Mouse (Mus musculus) gastrocnemius, adult 2 months (tissue): Measurements from ENCODE around the gene Ppp6r3. TPM values are rescaled to one million over a fixed set of nuclear protein-coding genes. Genes with fewer than 3 reads are reported as not detected.
A peak's percentile ranks its signal among the peaks of the same experiment; 100 is the strongest.

Source experiments
- DNase-seq: peaks from one replicate; pipeline ENCODE4 v3.0.0; 2022
- H3K27ac ChIP-seq: fragments of 200-600 bp; 2 replicates; pipeline ENCODE4 v1.8.1; 2022; ENCODE audit warnings: mild to moderate bottlenecking
- H3K4me3 ChIP-seq: fragments of 200-600 bp; 2 replicates; pipeline ENCODE4 v1.8.1; 2022; ENCODE audit warnings: mild to moderate bottlenecking, moderate library complexity
- CTCF ChIP-seq: fragments of 200-600 bp; IDR thresholded peaks from 2 replicates; pipeline ENCODE4 v1.8.1; 2022; ENCODE audit warnings: antibody characterized with exemption, mild to moderate bottlenecking, moderate library complexity
- intact Hi-C: fragments of 180-260 bp; cut with DNase I; formaldehyde crosslinking; loops from one replicate; pipeline ENCODE4 v1.15.1; 2025
- long read RNA-seq, 2 experiments: library from polyadenylated mRNA; stranded (forward); transcript quantifications; one replicate each; pipeline ENCODE4 v2.0.0; 2021
- total RNA-seq, 2 experiments: library from RNA; stranded (reverse); gene quantifications; 2 replicates each; pipeline ENCODE4 v1.2.3; 2021

Ppp6r3 gene
- total RNA-seq = 10 to 100 TPM; 66.1 to 70.5 TPM
- long read RNA-seq, experiment 1, full-length matches to known transcripts = 22 of 46 reads
- long read RNA-seq, experiment 1, partial matches to known transcripts = 10 of 46 reads
- long read RNA-seq, experiment 1, other reads (novel, unspliced or antisense) = 14 of 46 reads
- long read RNA-seq, experiment 2, full-length matches to known transcripts = 22 of 60 reads
- long read RNA-seq, experiment 2, partial matches to known transcripts = 8 of 60 reads
- long read RNA-seq, experiment 2, other reads (novel, unspliced or antisense) = 30 of 60 reads

GRCm38 (mm10) chr19:3575632-3576384 is at the start of gene Ppp6r3:
Gene Ppp6r3 (minus strand): TSS chr19:3575749.
- H3K4me3 ChIP-seq = peak within 1 kb of the TSS; percentile 90
- peak; percentile 99 for DNase-seq
- TF ChIP-seq CTCF = no peak
- peak within 1 kb of the TSS; percentile 100 for H3K27ac ChIP-seq
- intact Hi-C loops = no loop called here

- DNase-seq = no peak
- H3K27ac ChIP-seq = no peak overlapping the region
- H3K4me3 ChIP-seq = no peak overlapping the region
- no peak for TF ChIP-seq CTCF
- intact Hi-C loops = no loop called here
Measured at GRCm38 (mm10) chr19:3625111-3625510, 49.6 kb upstream of the Ppp6r3 start.

- peak; percentile 65 for DNase-seq
- TF ChIP-seq CTCF = peak; percentile 64
- intact Hi-C loops = loop anchor here (1.0 to 5.0 kb wide), 2 partner anchors 78 to 95 kb away; no protein-coding TSS in a partner anchor
- Histone ChIP-seq H3K4me3 (no peak overlapping the region), H3K27ac (peak overlapping the region; percentile 29)
Measured at GRCm38 (mm10) chr19:3623824-3624223, 48.3 kb upstream of the Ppp6r3 start.

GRCm38 (mm10) chr19:3623294-3623693 is 47.7 kb upstream of the Ppp6r3 start:
- no peak overlapping the region for H3K4me3 ChIP-seq
- no peak for DNase-seq
- TF ChIP-seq CTCF = no peak
- intact Hi-C loops = loop anchor here (1.0 to 5.0 kb wide), 2 partner anchors 79 to 96 kb away; no protein-coding TSS in a partner anchor
- H3K27ac ChIP-seq = no peak overlapping the region

- intact Hi-C loops = loop anchor here (5.0 kb wide), 1 partner anchor 81 kb away; no protein-coding TSS in a partner anchor
Measured at GRCm38 (mm10) chr19:3620871-3621270, 45.3 kb upstream of the Ppp6r3 start.

GRCm38 (mm10) chr19:3619359-3619758 is 43.8 kb upstream of the Ppp6r3 start:
- TF ChIP-seq CTCF = peak; percentile 63
- Histone ChIP-seq H3K4me3 (no peak overlapping the region), H3K27ac (no peak overlapping the region)
- no peak for DNase-seq
- intact Hi-C loops = no loop called here

More at GRCm38 (mm10) chr19:3620871-3621270, 45.3 kb upstream of the Ppp6r3 start:
- Histone ChIP-seq H3K4me3 (no peak overlapping the region), H3K27ac (no peak overlapping the region)
- TF ChIP-seq CTCF = no peak
- no peak for DNase-seq

GRCm38 (mm10) chr19:3613991-3614390 is 38.4 kb upstream of the Ppp6r3 start:
- Histone ChIP-seq H3K27ac (no peak overlapping the region), H3K4me3 (no peak overlapping the region)
- intact Hi-C loops = no loop called here
- no peak for TF ChIP-seq CTCF
- no peak for DNase-seq

- H3K4me3 ChIP-seq = no peak overlapping the region
- no peak overlapping the region for H3K27ac ChIP-seq
- DNase-seq = no peak
- intact Hi-C loops = no loop called here
- TF ChIP-seq CTCF = no peak
Measured at GRCm38 (mm10) chr19:3612534-3613273, 37.2 kb upstream of the Ppp6r3 start.

- no peak for DNase-seq
- Histone ChIP-seq H3K27ac (no peak overlapping the region), H3K4me3 (no peak overlapping the region)
- intact Hi-C loops = no loop called here
- TF ChIP-seq CTCF = no peak
Measured at GRCm38 (mm10) chr19:3611730-3612129, 36.2 kb upstream of the Ppp6r3 start.

- intact Hi-C loops = no loop called here
- no peak for TF ChIP-seq CTCF
- Histone ChIP-seq H3K4me3 (no peak overlapping the region), H3K27ac (no peak overlapping the region)
- DNase-seq = peak; percentile 57
Measured at GRCm38 (mm10) chr19:3610886-3611285, 35.3 kb upstream of the Ppp6r3 start.

GRCm38 (mm10) chr19:3609826-3610225 is 34.3 kb upstream of the Ppp6r3 start:
- no peak overlapping the region for H3K4me3 ChIP-seq
- no peak for DNase-seq
- no peak for TF ChIP-seq CTCF
- no peak overlapping the region for H3K27ac ChIP-seq
- intact Hi-C loops = no loop called here

- intact Hi-C loops = no loop called here
- DNase-seq = peak; percentile 6
- no peak for TF ChIP-seq CTCF
- Histone ChIP-seq H3K27ac (no peak overlapping the region), H3K4me3 (no peak overlapping the region)
Measured at GRCm38 (mm10) chr19:3594316-3594715, 18.8 kb upstream of the Ppp6r3 start.
